ENCODE assay signal across 18 mouse cellular contexts in genomic region chr4:40819151-40819550, GRCm38 (mm10).
"Had no signal": no experiment of that assay in that cellular context is flagged by ENCODE, and none has a peak within 500 bp of the region (broad histone marks: within the 10 kb centered on the region; RNA-seq: fewer than 3 reads in every experiment).

No protein-coding gene starts in this region.

- H3K4me3 ChIP-seq: kidney, embryonic 15.5 days; limb, embryonic 12.5 days; limb, embryonic 15.5 days; lung, embryonic 15.5 days; midbrain, embryonic 12.5 days; midbrain, embryonic 15.5 days; neural tube, embryonic 13.5 days; stomach, embryonic 15.5 days had no signal

- H3K4me1 ChIP-seq: limb, embryonic 12.5 days; limb, embryonic 15.5 days; neural tube, embryonic 13.5 days had no signal

- H3K27ac ChIP-seq: kidney, embryonic 15.5 days; limb, embryonic 12.5 days; limb, embryonic 15.5 days; liver, embryonic 14.5 days; midbrain, embryonic 12.5 days; midbrain, embryonic 15.5 days; neural tube, embryonic 13.5 days; stomach, embryonic 15.5 days had no signal

- DNase-seq: kidney, postnatal 10 days; kidney, postnatal 36 days; left cerebral cortex, postnatal 4 days; liver, postnatal 0 days; retina, postnatal 1 day; right cerebral cortex, postnatal 25 days; spleen, adult 18-20 months; thymus, postnatal 25 days had no signal

- H3K9ac ChIP-seq: kidney, embryonic 15.5 days; limb, embryonic 12.5 days; limb, embryonic 15.5 days; liver, embryonic 14.5 days; liver, postnatal 0 days; lung, embryonic 15.5 days; midbrain, embryonic 12.5 days; midbrain, embryonic 15.5 days; neural tube, embryonic 13.5 days; stomach, embryonic 15.5 days had no signal

- H3K36me3 ChIP-seq: midbrain, embryonic 15.5 days had no signal

- H3K4me2 ChIP-seq: kidney, embryonic 15.5 days; limb, embryonic 12.5 days; limb, embryonic 15.5 days; liver, embryonic 11.5 days; lung, embryonic 15.5 days; midbrain, embryonic 12.5 days; midbrain, embryonic 15.5 days; neural tube, embryonic 13.5 days; stomach, embryonic 15.5 days had no signal

- ATAC-seq: liver, postnatal 0 days; midbrain, embryonic 15.5 days had no signal

- H3K27me3 ChIP-seq: kidney, embryonic 15.5 days; limb, embryonic 12.5 days; limb, embryonic 15.5 days; lung, embryonic 15.5 days; midbrain, embryonic 12.5 days; midbrain, embryonic 15.5 days; neural tube, embryonic 13.5 days; stomach, embryonic 15.5 days had no signal

- H3K9me3 ChIP-seq: kidney, embryonic 15.5 days; limb, embryonic 12.5 days; limb, embryonic 15.5 days; lung, embryonic 15.5 days; midbrain, embryonic 12.5 days; midbrain, embryonic 15.5 days; neural tube, embryonic 13.5 days; stomach, embryonic 15.5 days had no signal
